Mouse (Mus musculus): ENCODE results near the gene Ctnnd2.

- TF ChIP-seq POLR2A (IDR thresholded peaks at IDR 0.05; ENCODE audit: insufficient read length, low read depth) (no peak), E2F4 (IDR thresholded peaks at IDR 0.05; ENCODE audit: insufficient read depth) (no peak), USF1 (IDR thresholded peaks at IDR 0.05; ENCODE audit: low read depth) (no peak), POLR2AphosphoS2 (IDR thresholded peaks at IDR 0.05; ENCODE audit: insufficient read length, low read depth) (no peak), MAX (IDR thresholded peaks at IDR 0.05; ENCODE audit: low read depth) (no peak), TCF3 (IDR thresholded peaks at IDR 0.05; ENCODE audit: insufficient read length, low read depth) (no peak), CEBPB (IDR thresholded peaks at IDR 0.05; ENCODE audit: insufficient read depth, poor library complexity, severe bottlenecking) (no peak), REST (IDR thresholded peaks at IDR 0.05; ENCODE audit: insufficient read depth, insufficient read length) (no peak), MYOG (IDR thresholded peaks at IDR 0.05; ENCODE audit: control insufficient read depth in 1 of 3, insufficient read depth in 1 of 3, insufficient read length in 2 of 3, low read depth in 2 of 3) (no peak), MYOD1 (IDR thresholded peaks at IDR 0.05; ENCODE audit: control insufficient read depth in 1 of 3, insufficient read length in 2 of 3, low read depth in 2 of 3) (no peak), SRF (IDR thresholded peaks at IDR 0.05; ENCODE audit: control insufficient read depth, insufficient read length, low read depth) (no peak), TCF12 (IDR thresholded peaks at IDR 0.05; ENCODE audit: insufficient read depth, poor library complexity, severe bottlenecking) (no peak)
These were observed 790.2 kb downstream of the Ctnnd2 start for GRCm38 (mm10) chr15:30962421-30963160.
